Mouse (Mus musculus): Measurements from ENCODE around the gene Bcl11a. TPM values are rescaled to one million over a fixed set of nuclear protein-coding genes. Genes with fewer than 3 reads are reported as not detected.

Bcl11a gene
- polyA plus RNA-seq, 1 experiment, result 0.23 TPM

GRCm38 (mm10) chr11:24109388-24109787, 31.5 kb downstream of the Bcl11a start:
- H3K4me3 ChIP-seq (ENCODE audit: insufficient read depth, low read length), result no peak overlapping the region
- H3K27ac ChIP-seq (ENCODE audit: insufficient read depth, low read depth, low read length), result no peak overlapping the region
- TF ChIP-seq POLR2A (IDR thresholded peaks at IDR 0.05; ENCODE audit: borderline replicate concordance, low read depth, low read length) (no peak), CTCF (IDR thresholded peaks at IDR 0.05; ENCODE audit: low read depth, low read length) (no peak)
- H3K4me1 ChIP-seq (ENCODE audit: control insufficient read depth, insufficient read depth, low read length), result no peaks in the 10 kb centered on the region

- no peaks in the 10 kb centered on the region for H3K4me1 ChIP-seq (ENCODE audit: control insufficient read depth, insufficient read depth, low read length)
- no peak for TF ChIP-seq POLR2A (IDR thresholded peaks at IDR 0.05; ENCODE audit: borderline replicate concordance, low read depth, low read length)
- TF ChIP-seq CTCF (IDR thresholded peaks at IDR 0.05; ENCODE audit: low read depth, low read length), result no peak
- H3K4me3 ChIP-seq (ENCODE audit: insufficient read depth, low read length), result no peak overlapping the region
- H3K27ac ChIP-seq (ENCODE audit: insufficient read depth, low read depth, low read length), result no peak overlapping the region
Measured at GRCm38 (mm10) chr11:24110113-24110512, 32.3 kb downstream of the Bcl11a start.

- no peaks in the 10 kb centered on the region for H3K4me1 ChIP-seq (ENCODE audit: control insufficient read depth, insufficient read depth, low read length)
- H3K27ac ChIP-seq (ENCODE audit: insufficient read depth, low read depth, low read length), result no peak overlapping the region
- TF ChIP-seq POLR2A (IDR thresholded peaks at IDR 0.05; ENCODE audit: borderline replicate concordance, low read depth, low read length), result no peak
- no peak for TF ChIP-seq CTCF (IDR thresholded peaks at IDR 0.05; ENCODE audit: low read depth, low read length)
- no peak overlapping the region for H3K4me3 ChIP-seq (ENCODE audit: insufficient read depth, low read length)
Measured at GRCm38 (mm10) chr11:24111720-24112119, 33.9 kb downstream of the Bcl11a start.

- Histone ChIP-seq H3K4me3 (ENCODE audit: insufficient read depth, low read length) (no peak overlapping the region), H3K4me1 (ENCODE audit: control insufficient read depth, insufficient read depth, low read length) (no peaks in the 10 kb centered on the region), H3K27ac (ENCODE audit: insufficient read depth, low read depth, low read length) (no peak overlapping the region)
- no peak for TF ChIP-seq CTCF (IDR thresholded peaks at IDR 0.05; ENCODE audit: low read depth, low read length)
- no peak for TF ChIP-seq POLR2A (IDR thresholded peaks at IDR 0.05; ENCODE audit: borderline replicate concordance, low read depth, low read length)
Measured at GRCm38 (mm10) chr11:24115017-24115752, 37.3 kb downstream of the Bcl11a start.

GRCm38 (mm10) chr11:24116041-24116440, 38.2 kb downstream of the Bcl11a start:
- H3K4me1 ChIP-seq (ENCODE audit: control insufficient read depth, insufficient read depth, low read length), result no peaks in the 10 kb centered on the region
- no peak overlapping the region for H3K27ac ChIP-seq (ENCODE audit: insufficient read depth, low read depth, low read length)
- no peak overlapping the region for H3K4me3 ChIP-seq (ENCODE audit: insufficient read depth, low read length)
- TF ChIP-seq POLR2A (IDR thresholded peaks at IDR 0.05; ENCODE audit: borderline replicate concordance, low read depth, low read length) (no peak), CTCF (IDR thresholded peaks at IDR 0.05; ENCODE audit: low read depth, low read length) (no peak)

- Histone ChIP-seq H3K27ac (ENCODE audit: insufficient read depth, low read depth, low read length) (no peak overlapping the region), H3K4me3 (ENCODE audit: insufficient read depth, low read length) (no peak overlapping the region), H3K4me1 (ENCODE audit: control insufficient read depth, insufficient read depth, low read length) (no peaks in the 10 kb centered on the region)
- TF ChIP-seq POLR2A (IDR thresholded peaks at IDR 0.05; ENCODE audit: borderline replicate concordance, low read depth, low read length) (no peak), CTCF (IDR thresholded peaks at IDR 0.05; ENCODE audit: low read depth, low read length) (no peak)
Measured at GRCm38 (mm10) chr11:24116582-24117318, 38.9 kb downstream of the Bcl11a start.

GRCm38 (mm10) chr11:24121136-24121535, 43.3 kb downstream of the Bcl11a start:
- TF ChIP-seq POLR2A (IDR thresholded peaks at IDR 0.05; ENCODE audit: borderline replicate concordance, low read depth, low read length), result no peak
- no peak for TF ChIP-seq CTCF (IDR thresholded peaks at IDR 0.05; ENCODE audit: low read depth, low read length)
- no peak overlapping the region for H3K27ac ChIP-seq (ENCODE audit: insufficient read depth, low read depth, low read length)
- H3K4me1 ChIP-seq (ENCODE audit: control insufficient read depth, insufficient read depth, low read length), result no peaks in the 10 kb centered on the region
- H3K4me3 ChIP-seq (ENCODE audit: insufficient read depth, low read length), result no peak overlapping the region

- Histone ChIP-seq H3K4me3 (ENCODE audit: insufficient read depth, low read length) (no peak overlapping the region), H3K4me1 (ENCODE audit: control insufficient read depth, insufficient read depth, low read length) (no peaks in the 10 kb centered on the region), H3K27ac (ENCODE audit: insufficient read depth, low read depth, low read length) (no peak overlapping the region)
- TF ChIP-seq POLR2A (IDR thresholded peaks at IDR 0.05; ENCODE audit: borderline replicate concordance, low read depth, low read length) (no peak), CTCF (IDR thresholded peaks at IDR 0.05; ENCODE audit: low read depth, low read length) (no peak)
Measured at GRCm38 (mm10) chr11:24122899-24123298, 45.0 kb downstream of the Bcl11a start.

GRCm38 (mm10) chr11:24123991-24124390, 46.1 kb downstream of the Bcl11a start:
- no peak for TF ChIP-seq POLR2A (IDR thresholded peaks at IDR 0.05; ENCODE audit: borderline replicate concordance, low read depth, low read length)
- no peak for TF ChIP-seq CTCF (IDR thresholded peaks at IDR 0.05; ENCODE audit: low read depth, low read length)
- H3K27ac ChIP-seq (ENCODE audit: insufficient read depth, low read depth, low read length), result no peak overlapping the region
- no peaks in the 10 kb centered on the region for H3K4me1 ChIP-seq (ENCODE audit: control insufficient read depth, insufficient read depth, low read length)
- no peak overlapping the region for H3K4me3 ChIP-seq (ENCODE audit: insufficient read depth, low read length)

GRCm38 (mm10) chr11:24125098-24125497, 47.2 kb downstream of the Bcl11a start:
- Histone ChIP-seq H3K27ac (ENCODE audit: insufficient read depth, low read depth, low read length) (no peak overlapping the region), H3K4me3 (ENCODE audit: insufficient read depth, low read length) (no peak overlapping the region), H3K4me1 (ENCODE audit: control insufficient read depth, insufficient read depth, low read length) (no peaks in the 10 kb centered on the region)
- TF ChIP-seq CTCF (IDR thresholded peaks at IDR 0.05; ENCODE audit: low read depth, low read length) (no peak), POLR2A (IDR thresholded peaks at IDR 0.05; ENCODE audit: borderline replicate concordance, low read depth, low read length) (no peak)

All from bone marrow macrophage, adult 2 months (primary cell).